Mouse (Mus musculus) ES-E14 (cell line): ENCODE data around the gene Kcnd3. TPM values are rescaled to one million over a fixed set of nuclear protein-coding genes. Genes with fewer than 3 reads are reported as not detected.

Experiments used
- DNase-seq: peaks from one replicate; pipeline ENCODE4 v3.0.0-alpha.2; 2013; ENCODE audit warnings: low read depth, low spot score
- H3K27ac ChIP-seq: 2 replicates; pipeline ENCODE4 v1.5.1; 2012; ENCODE audit warnings: low read depth, mild to moderate bottlenecking, low read length, moderate library complexity, mixed read lengths; ENCODE audit not compliant: poor library complexity, insufficient read depth, severe bottlenecking
- H3K36me3 ChIP-seq: 2 replicates; pipeline ENCODE4 v1.6.1; 2012; ENCODE audit warnings: mild to moderate bottlenecking, low read length, moderate library complexity, mixed read lengths; ENCODE audit not compliant: control insufficient read depth, poor library complexity, insufficient read depth, severe bottlenecking
- H3K4me1 ChIP-seq, 2 experiments: fragments of 150-350 bp in 1 of 2; sonication (generic) in 1 of 2; 2 replicates each; pipeline ENCODE4 v1.6.1; 2012; ENCODE audit warnings: low read length in 2 of 2, mild to moderate bottlenecking in 1 of 2, mixed read lengths in 1 of 2; ENCODE audit not compliant: control insufficient read depth in 2 of 2, insufficient read depth in 2 of 2, poor library complexity in 1 of 2
- H3K4me3 ChIP-seq, 2 experiments: fragments of 150-350 bp in 1 of 2; sonication (generic) in 1 of 2; 2 replicates each; pipeline ENCODE4 v1.5.1; 2012; ENCODE audit warnings: low read length in 2 of 2, low read depth in 1 of 2, mild to moderate bottlenecking in 1 of 2, mixed read lengths in 1 of 2; ENCODE audit not compliant: insufficient read depth in 1 of 2, poor library complexity in 1 of 2, severe bottlenecking in 1 of 2
- H3K9ac ChIP-seq: 2 replicates; pipeline ENCODE4 v1.6.1; 2012; ENCODE audit warnings: low read depth, mild to moderate bottlenecking, low read length, mixed read lengths; ENCODE audit not compliant: poor library complexity, insufficient read depth, severe bottlenecking
- H3K9me3 ChIP-seq: fragments of 150-350 bp; sonication (generic); 2 replicates; pipeline ENCODE4 v1.6.1; 2012; ENCODE audit warnings: low read depth, mild to moderate bottlenecking, low read length; ENCODE audit not compliant: control insufficient read depth, insufficient read depth
- CHD2 ChIP-seq: IDR thresholded peaks from 2 replicates; pipeline ENCODE4 v1.6.1; 2014; ENCODE audit warnings: mild to moderate bottlenecking, low read depth, low read length, inconsistent platforms
- HCFC1 ChIP-seq: IDR thresholded peaks from 2 replicates; pipeline ENCODE4 v1.6.1; 2012; ENCODE audit warnings: low read length, inconsistent platforms, borderline replicate concordance; ENCODE audit not compliant: insufficient read depth
- MAFK ChIP-seq: IDR thresholded peaks from 2 replicates; pipeline ENCODE4 v1.6.1; 2014; ENCODE audit warnings: mild to moderate bottlenecking, low read depth, low read length, inconsistent platforms; ENCODE audit not compliant: insufficient read depth
- ZC3H11A ChIP-seq: IDR thresholded peaks from 2 replicates; pipeline ENCODE4 v1.6.1; 2012; ENCODE audit warnings: low read depth, mild to moderate bottlenecking, inconsistent platforms, low read length, borderline replicate concordance
- ZNF384 ChIP-seq: IDR thresholded peaks from 2 replicates; pipeline ENCODE4 v1.6.1; 2012; ENCODE audit warnings: low read depth, low read length, inconsistent platforms
- in situ Hi-C, 2 experiments: fragments of 600-800 bp; cut with MboI; formaldehyde crosslinking; loops; one replicate each; pipeline ENCODE4 v1.15.1; 2025; ENCODE audit warnings: low sequenced_read_pairs in 2 of 2, inconsistent platforms in 1 of 2; ENCODE audit not compliant: unreplicated experiment in 2 of 2
- total RNA-seq: library from RNA; depleted of rRNA; stranded (reverse); fragments of 300-350 nt; gene quantifications from 2 replicates; pipeline ENCODE4 v1.2.3, GENCODE M21; 2012

Kcnd3 gene
- total RNA-seq, 1 experiment, result 0.04 TPM

DNA sequence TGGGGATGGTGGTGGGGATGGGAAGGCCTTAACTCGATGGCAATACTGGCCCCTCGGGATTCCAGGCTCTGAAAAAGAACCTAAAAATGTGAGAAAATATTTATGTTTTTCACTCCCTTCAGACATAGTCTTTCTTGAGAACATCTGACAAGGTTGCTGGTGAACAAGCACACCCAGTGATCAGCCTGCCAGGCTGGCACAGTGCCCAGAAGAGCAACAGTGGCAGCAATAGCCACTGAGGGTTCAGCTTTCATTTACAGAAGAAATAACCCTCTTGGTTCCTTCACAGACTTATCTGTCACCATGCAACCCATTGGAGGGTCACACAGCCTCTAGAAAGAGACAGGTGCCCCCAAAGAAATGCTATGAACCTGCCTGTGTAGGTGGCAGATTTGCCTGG lies 39.9 kb upstream of the Kcnd3 start:
- in situ Hi-C loops, result no loop called here
- H3K9ac ChIP-seq, result no peak overlapping the region
- H3K36me3 ChIP-seq, result no peaks in the 10 kb centered on the region
- no peak overlapping the region for H3K4me3 ChIP-seq
- H3K9me3 ChIP-seq, result no peaks in the 10 kb centered on the region
- no peak overlapping the region for H3K27ac ChIP-seq
- TF ChIP-seq ZNF384, result no peak
- TF ChIP-seq CHD2, result no peak
- no peak for TF ChIP-seq ZC3H11A
- no peak for TF ChIP-seq HCFC1
- TF ChIP-seq MAFK, result no peak
- no peaks in the 10 kb centered on the region for H3K4me1 ChIP-seq
- no peak for DNase-seq

DNA sequence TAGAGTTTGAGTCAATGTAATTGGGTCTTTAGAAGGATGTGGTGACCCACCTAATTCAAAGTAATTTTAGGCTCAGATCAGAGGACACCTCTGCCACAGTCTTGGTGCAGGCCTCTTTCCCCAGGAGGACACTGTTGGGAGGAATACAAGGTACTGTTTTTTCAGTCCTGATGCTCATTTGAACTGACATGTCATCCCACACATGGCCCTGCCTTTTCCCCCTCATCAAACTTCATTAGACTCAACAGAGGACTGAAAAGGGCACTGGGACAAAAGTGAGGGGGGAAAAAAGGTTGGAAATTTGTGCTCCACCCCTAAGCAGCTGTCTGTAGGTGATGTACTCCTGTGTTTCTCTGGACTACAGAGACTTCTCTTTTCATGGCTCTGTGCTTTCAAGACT lies 39.4 kb upstream of the Kcnd3 start:
- no peak overlapping the region for H3K27ac ChIP-seq
- no peaks in the 10 kb centered on the region for H3K4me1 ChIP-seq
- H3K4me3 ChIP-seq, result no peak overlapping the region
- H3K9me3 ChIP-seq, result no peaks in the 10 kb centered on the region
- TF ChIP-seq ZC3H11A (no peak), ZNF384 (no peak), HCFC1 (no peak), MAFK (no peak), CHD2 (no peak)
- H3K36me3 ChIP-seq, result no peaks in the 10 kb centered on the region
- in situ Hi-C loops, result no loop called here
- H3K9ac ChIP-seq, result no peak overlapping the region
- no peak for DNase-seq

- no peaks in the 10 kb centered on the region for H3K36me3 ChIP-seq
- no peak overlapping the region for H3K27ac ChIP-seq
- no peaks in the 10 kb centered on the region for H3K9me3 ChIP-seq
- TF ChIP-seq ZNF384, result no peak
- H3K4me1 ChIP-seq, result no peaks in the 10 kb centered on the region; a peak in 1 of 4 replicates
- no peak overlapping the region for H3K9ac ChIP-seq
- no peak overlapping the region for H3K4me3 ChIP-seq
- in situ Hi-C loops, result no loop called here
- no peak for DNase-seq
Measured at GRCm38 (mm10) chr3:105418441-105418840, 33.7 kb upstream of the Kcnd3 start.

DNA sequence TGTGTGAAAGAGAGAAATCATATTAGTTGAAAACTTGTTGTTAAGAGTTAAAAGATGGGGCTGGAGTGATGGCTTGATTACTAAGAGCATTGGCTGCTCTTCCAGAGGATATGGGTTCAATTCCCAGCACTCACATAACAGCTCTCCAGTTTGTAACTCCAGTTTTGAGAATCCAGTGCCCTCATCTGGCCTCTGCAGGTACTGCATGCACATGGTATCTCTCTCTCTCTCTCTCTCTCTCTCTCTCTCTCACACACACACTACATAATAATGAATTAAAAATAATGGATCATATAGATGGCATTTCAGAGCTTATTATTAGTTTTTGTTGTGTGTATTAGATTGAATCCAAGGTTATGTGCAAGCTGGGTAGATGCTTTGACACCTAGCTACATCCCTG lies 29.7 kb upstream of the Kcnd3 start:
- Histone ChIP-seq H3K27ac (no peak overlapping the region), H3K36me3 (no peaks in the 10 kb centered on the region), H3K9ac (no peak overlapping the region), H3K4me1 (no peaks in the 10 kb centered on the region; a peak in 1 of 4 replicates), H3K9me3 (no peaks in the 10 kb centered on the region), H3K4me3 (no peak overlapping the region)
- DNase-seq, result no peak
- TF ChIP-seq HCFC1, result no peak
- no peak for TF ChIP-seq CHD2
- TF ChIP-seq ZNF384, result no peak
- TF ChIP-seq ZC3H11A, result no peak
- TF ChIP-seq MAFK, result no peak
- in situ Hi-C loops, result no loop called here

DNA sequence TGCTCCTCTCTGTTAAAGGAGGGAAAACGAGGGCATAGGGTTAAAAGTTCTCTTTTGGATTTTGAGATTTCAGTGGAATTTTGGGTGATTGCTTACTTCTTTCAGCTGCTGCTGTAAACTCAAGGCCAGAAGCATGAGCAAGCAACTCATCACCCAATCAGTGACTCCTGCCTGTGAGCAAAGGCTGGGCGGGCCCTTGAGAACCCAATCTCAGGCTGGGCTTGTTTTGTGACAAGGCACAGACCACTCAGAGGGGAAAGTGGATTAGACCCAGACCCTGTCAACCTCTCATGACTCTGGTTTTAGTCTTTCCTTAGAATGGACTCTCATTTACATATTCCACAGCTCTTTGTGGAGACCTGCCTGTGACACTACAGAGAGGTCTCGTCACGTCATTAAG lies 28.7 kb upstream of the Kcnd3 start:
- no peak overlapping the region for H3K27ac ChIP-seq
- H3K9ac ChIP-seq, result no peak overlapping the region
- no peak for DNase-seq
- in situ Hi-C loops, result no loop called here
- no peaks in the 10 kb centered on the region for H3K36me3 ChIP-seq
- H3K4me3 ChIP-seq, result no peak overlapping the region
- H3K4me1 ChIP-seq, result no peaks in the 10 kb centered on the region; a peak in 1 of 4 replicates
- no peaks in the 10 kb centered on the region for H3K9me3 ChIP-seq
- TF ChIP-seq CHD2 (no peak), ZNF384 (no peak), HCFC1 (no peak), MAFK (no peak), ZC3H11A (no peak)
